Mouse (Mus musculus): ENCODE data around the gene Theg. TPM values are rescaled to one million over a fixed set of nuclear protein-coding genes. Genes with fewer than 3 reads are reported as not detected.
A peak's percentile ranks its signal among the peaks of the same experiment; 100 is the strongest.

The Theg gene
- polyA plus RNA-seq, 1 experiment from 2014 or later: not detected

DNA sequence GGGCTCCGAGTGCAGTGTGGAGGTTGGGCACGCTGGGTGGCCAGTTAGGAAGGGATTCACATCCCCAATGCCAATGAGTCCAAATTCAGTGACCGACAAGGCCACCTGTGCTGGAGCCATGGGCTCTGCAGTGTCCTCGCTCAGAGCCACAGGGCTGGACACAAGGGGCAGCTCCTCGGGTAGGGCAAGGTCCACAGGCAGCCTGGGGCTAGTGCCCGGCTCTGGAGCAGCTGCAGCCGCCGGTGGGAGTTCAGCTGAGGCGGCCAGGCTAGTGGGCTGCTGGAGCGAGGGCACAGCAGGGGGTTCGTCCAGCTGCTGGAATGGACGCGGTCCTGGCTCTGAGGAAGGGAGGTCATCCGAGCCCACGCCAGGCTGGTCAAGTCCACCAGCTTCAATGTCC is 45.6 kb downstream of the Theg start:
- 90% methylated on average over 15 of the region's 15 CpGs for WGBS
- H3K27ac ChIP-seq (ENCODE audit: low read depth, low read length): no peak overlapping the region
- H3K27me3 ChIP-seq (replicated peaks; ENCODE audit: control insufficient read depth, insufficient read depth, low read length): no peaks in the 10 kb centered on the region
- no peak overlapping the region for H3K4me3 ChIP-seq (ENCODE audit: low read depth, low read length)
- ATAC-seq (replicated peaks; ENCODE audit: low FRiP score): no peak
- H3K4me1 ChIP-seq (replicated peaks; ENCODE audit: control insufficient read depth, insufficient read depth, low read length): no peaks in the 10 kb centered on the region
- no peaks in the 10 kb centered on the region for H3K9me3 ChIP-seq (ENCODE audit: control insufficient read depth, low read length)
- no peak overlapping the region for H3K4me2 ChIP-seq
- H3K9ac ChIP-seq (ENCODE audit: low read depth, low read length): no peak overlapping the region
- H3K36me3 ChIP-seq (ENCODE audit: control insufficient read depth, insufficient read depth, low read length): peaks cover 52% of the 10 kb centered on the region
- DNase-seq (ENCODE audit: low spot score): peak; percentile 26

- Histone ChIP-seq H3K27ac (ENCODE audit: low read depth, low read length) (no peak overlapping the region), H3K9me3 (ENCODE audit: control insufficient read depth, low read length) (no peaks in the 10 kb centered on the region), H3K4me2 (no peak overlapping the region), H3K36me3 (ENCODE audit: control insufficient read depth, insufficient read depth, low read length) (peaks cover 48% of the 10 kb centered on the region), H3K9ac (ENCODE audit: low read depth, low read length) (no peak overlapping the region; the same call in 1 of the 2 replicates), H3K4me3 (ENCODE audit: low read depth, low read length) (no peak overlapping the region), H3K4me1 (replicated peaks; ENCODE audit: control insufficient read depth, insufficient read depth, low read length) (no peaks in the 10 kb centered on the region), H3K27me3 (replicated peaks; ENCODE audit: control insufficient read depth, insufficient read depth, low read length) (no peaks in the 10 kb centered on the region)
- 88% methylated on average over 11 of the region's 11 CpGs for WGBS
- DNase-seq (ENCODE audit: low spot score) (peak; percentile 24), ATAC-seq (replicated peaks; ENCODE audit: low FRiP score) (no peak)
Observed at GRCm38 (mm10) chr10:79540746-79541145, 46.4 kb downstream of the Theg start.

- Histone ChIP-seq H3K4me1 (replicated peaks; ENCODE audit: control insufficient read depth, insufficient read depth, low read length) (no peaks in the 10 kb centered on the region), H3K27ac (ENCODE audit: low read depth, low read length) (no peak overlapping the region), H3K9ac (ENCODE audit: low read depth, low read length) (no peak overlapping the region), H3K4me3 (ENCODE audit: low read depth, low read length) (no peak overlapping the region), H3K4me2 (no peak overlapping the region), H3K9me3 (ENCODE audit: control insufficient read depth, low read length) (no peaks in the 10 kb centered on the region), H3K27me3 (replicated peaks; ENCODE audit: control insufficient read depth, insufficient read depth, low read length) (no peaks in the 10 kb centered on the region), H3K36me3 (ENCODE audit: control insufficient read depth, insufficient read depth, low read length) (peaks cover 43% of the 10 kb centered on the region)
- ATAC-seq (replicated peaks; ENCODE audit: low FRiP score) (no peak), DNase-seq (ENCODE audit: low spot score) (peak; percentile 28)
- WGBS: 89% methylated on average over 16 of the region's 16 CpGs
Observed at GRCm38 (mm10) chr10:79539701-79540495, 47.2 kb downstream of the Theg start.

- peaks cover 3% of the 10 kb centered on the region for H3K4me1 ChIP-seq (replicated peaks; ENCODE audit: control insufficient read depth, insufficient read depth, low read length)
- no peak overlapping the region for H3K4me3 ChIP-seq (ENCODE audit: low read depth, low read length)
- no peaks in the 10 kb centered on the region for H3K27me3 ChIP-seq (replicated peaks; ENCODE audit: control insufficient read depth, insufficient read depth, low read length)
- DNase-seq (ENCODE audit: low spot score): peak; percentile 12
- H3K4me2 ChIP-seq: no peak overlapping the region
- peaks cover 34% of the 10 kb centered on the region for H3K36me3 ChIP-seq (ENCODE audit: control insufficient read depth, insufficient read depth, low read length)
- no peaks in the 10 kb centered on the region for H3K9me3 ChIP-seq (ENCODE audit: control insufficient read depth, low read length)
- ATAC-seq (replicated peaks; ENCODE audit: low FRiP score): no peak
- 57% methylated on average over 4 of the region's 4 CpGs for WGBS
- H3K9ac ChIP-seq (ENCODE audit: low read depth, low read length): no peak overlapping the region
- H3K27ac ChIP-seq (ENCODE audit: low read depth, low read length): no peak overlapping the region
Observed at GRCm38 (mm10) chr10:79538873-79539272, 48.3 kb downstream of the Theg start.

GRCm38 (mm10) chr10:79538323-79538722 is 48.8 kb downstream of the Theg start:
- ATAC-seq (replicated peaks; ENCODE audit: low FRiP score): no peak
- DNase-seq (ENCODE audit: low spot score): peak; percentile 28
- no peak overlapping the region for H3K27ac ChIP-seq (ENCODE audit: low read depth, low read length)
- H3K9me3 ChIP-seq (ENCODE audit: control insufficient read depth, low read length): no peaks in the 10 kb centered on the region
- peaks cover 5% of the 10 kb centered on the region for H3K4me1 ChIP-seq (replicated peaks; ENCODE audit: control insufficient read depth, insufficient read depth, low read length)
- WGBS: 90% methylated on average over 3 of the region's 3 CpGs
- no peaks in the 10 kb centered on the region for H3K27me3 ChIP-seq (replicated peaks; ENCODE audit: control insufficient read depth, insufficient read depth, low read length)
- no peak overlapping the region for H3K4me3 ChIP-seq (ENCODE audit: low read depth, low read length)
- H3K9ac ChIP-seq (ENCODE audit: low read depth, low read length): no peak overlapping the region
- peaks cover 29% of the 10 kb centered on the region for H3K36me3 ChIP-seq (ENCODE audit: control insufficient read depth, insufficient read depth, low read length)
- no peak overlapping the region for H3K4me2 ChIP-seq

GRCm38 (mm10) chr10:79537781-79538180 is 49.4 kb downstream of the Theg start:
- Histone ChIP-seq H3K27ac (ENCODE audit: low read depth, low read length) (no peak overlapping the region), H3K4me1 (replicated peaks; ENCODE audit: control insufficient read depth, insufficient read depth, low read length) (peaks cover 8% of the 10 kb centered on the region), H3K4me2 (no peak overlapping the region), H3K9me3 (ENCODE audit: control insufficient read depth, low read length) (no peaks in the 10 kb centered on the region), H3K36me3 (ENCODE audit: control insufficient read depth, insufficient read depth, low read length) (peaks cover 26% of the 10 kb centered on the region), H3K27me3 (replicated peaks; ENCODE audit: control insufficient read depth, insufficient read depth, low read length) (no peaks in the 10 kb centered on the region), H3K9ac (ENCODE audit: low read depth, low read length) (no peak overlapping the region), H3K4me3 (ENCODE audit: low read depth, low read length) (no peak overlapping the region)
- WGBS: 85% methylated on average over 2 of the region's 2 CpGs
- ATAC-seq (replicated peaks; ENCODE audit: low FRiP score): no peak
- peak; percentile 11 for DNase-seq (ENCODE audit: low spot score)

DNA sequence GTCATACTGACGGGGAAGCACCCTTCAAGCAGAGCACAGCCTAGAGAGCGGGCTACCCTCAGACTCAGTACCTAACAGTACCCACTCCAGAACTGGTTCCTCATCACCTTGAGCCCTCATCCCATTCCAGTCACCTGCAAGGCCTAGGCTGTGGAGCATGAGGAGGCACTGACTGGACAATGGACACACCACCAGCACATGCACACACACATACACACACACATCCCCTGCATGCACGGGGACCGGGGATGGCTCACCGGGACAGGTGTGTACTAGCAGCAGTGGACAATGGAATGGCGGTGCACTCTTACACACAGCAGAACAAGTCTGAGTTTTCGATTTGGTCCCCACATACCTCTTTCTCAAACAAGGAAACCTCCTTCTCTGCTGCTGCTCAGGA is 49.9 kb downstream of the Theg start:
- DNase-seq (ENCODE audit: low spot score): peak; percentile 29
- no peaks in the 10 kb centered on the region for H3K9me3 ChIP-seq (ENCODE audit: control insufficient read depth, low read length)
- 90% methylated on average over 7 of the region's 7 CpGs for whole genome bisulfite sequencing
- peaks cover 10% of the 10 kb centered on the region for H3K4me1 ChIP-seq (replicated peaks; ENCODE audit: control insufficient read depth, insufficient read depth, low read length)
- H3K4me3 ChIP-seq (ENCODE audit: low read depth, low read length): no peak overlapping the region
- no peak overlapping the region for H3K27ac ChIP-seq (ENCODE audit: low read depth, low read length)
- no peak for ATAC-seq (replicated peaks; ENCODE audit: low FRiP score)
- peaks cover 21% of the 10 kb centered on the region for H3K36me3 ChIP-seq (ENCODE audit: control insufficient read depth, insufficient read depth, low read length)
- no peak overlapping the region for H3K4me2 ChIP-seq
- H3K9ac ChIP-seq (ENCODE audit: low read depth, low read length): no peak overlapping the region
- no peaks in the 10 kb centered on the region for H3K27me3 ChIP-seq (replicated peaks; ENCODE audit: control insufficient read depth, insufficient read depth, low read length)

- WGBS: 71% methylated on average over 12 of the region's 12 CpGs
- DNase-seq (ENCODE audit: low spot score): peak; percentile 29
- no peak overlapping the region for H3K9ac ChIP-seq (ENCODE audit: low read depth, low read length)
Observed at GRCm38 (mm10) chr10:79536461-79537080, 50.6 kb downstream of the Theg start.

DNA sequence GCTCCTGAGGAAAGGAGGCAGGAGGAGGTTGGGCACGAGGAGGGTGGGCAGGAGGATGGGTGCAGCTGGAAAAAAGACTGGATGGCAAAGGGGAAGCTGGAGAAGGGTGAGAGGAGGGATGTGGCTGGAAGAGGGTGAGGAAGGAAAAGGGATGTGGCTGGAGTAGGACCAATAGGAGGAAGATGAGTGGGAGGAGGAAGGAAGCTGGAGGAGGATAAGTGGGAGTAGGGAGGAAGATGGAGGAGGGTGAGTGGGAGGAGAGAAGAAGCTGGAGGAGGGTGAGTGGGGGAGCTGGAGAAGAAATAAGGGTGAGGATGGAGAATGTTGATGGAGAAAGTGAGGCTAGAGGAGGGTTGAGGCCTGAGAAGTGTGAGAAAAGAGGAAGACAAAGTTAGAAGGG is 51.7 kb downstream of the Theg start:
- peaks cover 11% of the 10 kb centered on the region for H3K4me1 ChIP-seq (replicated peaks; ENCODE audit: control insufficient read depth, insufficient read depth, low read length)
- H3K4me3 ChIP-seq (ENCODE audit: low read depth, low read length): no peak overlapping the region
- no peak overlapping the region for H3K4me2 ChIP-seq
- no peak overlapping the region for H3K27ac ChIP-seq (ENCODE audit: low read depth, low read length)
- no peak overlapping the region for H3K9ac ChIP-seq (ENCODE audit: low read depth, low read length)
- H3K36me3 ChIP-seq (ENCODE audit: control insufficient read depth, insufficient read depth, low read length): peaks cover 6% of the 10 kb centered on the region
- no peaks in the 10 kb centered on the region for H3K9me3 ChIP-seq (ENCODE audit: control insufficient read depth, low read length)
- no peaks in the 10 kb centered on the region for H3K27me3 ChIP-seq (replicated peaks; ENCODE audit: control insufficient read depth, insufficient read depth, low read length)
- DNase-seq (ENCODE audit: low spot score) (no peak), ATAC-seq (replicated peaks; ENCODE audit: low FRiP score) (no peak)
- 40% methylated on average over 1 of the region's 1 CpGs for WGBS

More at GRCm38 (mm10) chr10:79536461-79537080, 50.6 kb downstream of the Theg start:
- peaks cover 17% of the 10 kb centered on the region for H3K36me3 ChIP-seq (ENCODE audit: control insufficient read depth, insufficient read depth, low read length)
- no peak overlapping the region for H3K4me2 ChIP-seq
- peaks cover 10% of the 10 kb centered on the region for H3K4me1 ChIP-seq (replicated peaks; ENCODE audit: control insufficient read depth, insufficient read depth, low read length)
- no peak for ATAC-seq (replicated peaks; ENCODE audit: low FRiP score)
- H3K27me3 ChIP-seq (replicated peaks; ENCODE audit: control insufficient read depth, insufficient read depth, low read length): no peaks in the 10 kb centered on the region
- H3K27ac ChIP-seq (ENCODE audit: low read depth, low read length): no peak overlapping the region
- no peaks in the 10 kb centered on the region for H3K9me3 ChIP-seq (ENCODE audit: control insufficient read depth, low read length)
- H3K4me3 ChIP-seq (ENCODE audit: low read depth, low read length): no peak overlapping the region
